Mouse (Mus musculus) splenic B cell, adult 2 months (primary cell): ENCODE results near the gene Orai3.

Source experiments
- DNase-seq: peaks from one replicate; pipeline ENCODE4 v3.0.0-alpha.2; 2011; ENCODE audit warnings: low read depth, low spot score
- H3K27me3 ChIP-seq: 2 replicates; pipeline ENCODE4 v1.6.1; 2012; ENCODE audit warnings: mild to moderate bottlenecking, low read length, moderate library complexity, mixed read lengths; ENCODE audit not compliant: control insufficient read depth, poor library complexity, insufficient read depth, severe bottlenecking
- H3K36me3 ChIP-seq: 2 replicates; pipeline ENCODE4 v1.6.1; 2012; ENCODE audit warnings: mild to moderate bottlenecking, low read length, moderate library complexity, mixed read lengths; ENCODE audit not compliant: control insufficient read depth, poor library complexity, insufficient read depth, severe bottlenecking

The Orai3 gene

GRCm38 (mm10) chr7:127820836-127821509 is 51.4 kb downstream of the Orai3 start:
- H3K27me3 ChIP-seq = no peaks in the 10 kb centered on the region; the same call in 1 of the 2 replicates
- no peaks in the 10 kb centered on the region for H3K36me3 ChIP-seq
- DNase-seq = no peak

- H3K27me3 ChIP-seq = no peaks in the 10 kb centered on the region; the same call in 1 of the 2 replicates
- DNase-seq = no peak
- no peaks in the 10 kb centered on the region for H3K36me3 ChIP-seq
These were observed 52.9 kb downstream of the Orai3 start for GRCm38 (mm10) chr7:127822494-127822893.

GRCm38 (mm10) chr7:127823236-127824171 is 53.9 kb downstream of the Orai3 start:
- H3K27me3 ChIP-seq = no peaks in the 10 kb centered on the region; the same call in 1 of the 2 replicates
- no peak for DNase-seq
- no peaks in the 10 kb centered on the region for H3K36me3 ChIP-seq

- no peak for DNase-seq
These were observed 54.7 kb downstream of the Orai3 start, which contains the start of the genes Stx4a and Stx1b for GRCm38 (mm10) chr7:127824176-127824871. TSS of gene Stx4a (plus strand) at chr7:127824294. TSS of gene Stx1b (minus strand) at chr7:127824549.

More at GRCm38 (mm10) chr7:127824176-127824871, 54.7 kb downstream of the Orai3 start, which contains the start of the genes Stx4a and Stx1b:
- no peaks in the 10 kb centered on the region for H3K36me3 ChIP-seq
- H3K27me3 ChIP-seq = no peaks in the 10 kb centered on the region; the same call in 1 of the 2 replicates
